Mouse (Mus musculus) cerebellum, postnatal 14 days (tissue): ENCODE results near the gene Phgdh.

Experiments
- DNase-seq, 2 experiments: peaks; one replicate each; pipeline ENCODE4 v3.0.0; 2021; ENCODE audit warnings: mixed read lengths in 2 of 2

Phgdh gene

GRCm38 (mm10) chr3:98339706-98340109, at the start of gene Phgdh:
Phgdh (minus strand) TSS chr3:98339990.
- DNase-seq, result peak; percentile 64 to 65

- DNase-seq, result peak; percentile 54 to 63
These were observed 49.5 kb upstream of the Phgdh start for GRCm38 (mm10) chr3:98389305-98389704.

- DNase-seq, result no peak
These were observed 48.0 kb upstream of the Phgdh start for GRCm38 (mm10) chr3:98387756-98388155.

GRCm38 (mm10) chr3:98387086-98387485, 47.3 kb upstream of the Phgdh start:
- DNase-seq, result peak; percentile 49 to 53

GRCm38 (mm10) chr3:98383024-98383790, 43.4 kb upstream of the Phgdh start:
- DNase-seq, result peak; percentile 59 to 73

- peak; percentile 95 for DNase-seq
These were observed 42.6 kb upstream of the Phgdh start, which contains the start of gene Zfp697 for GRCm38 (mm10) chr3:98382246-98382939. Zfp697 (plus strand) TSS chr3:98382461.

- peak; percentile 29 to 38 for DNase-seq
These were observed 42.0 kb upstream of the Phgdh start for GRCm38 (mm10) chr3:98381677-98382245.

GRCm38 (mm10) chr3:98379236-98379635, 39.4 kb upstream of the Phgdh start:
- DNase-seq, result no peak

GRCm38 (mm10) chr3:98378267-98378666, 38.5 kb upstream of the Phgdh start:
- peak; percentile 35 to 53 for DNase-seq

GRCm38 (mm10) chr3:98374980-98375379, 35.2 kb upstream of the Phgdh start:
- DNase-seq, result no peak

GRCm38 (mm10) chr3:98374062-98374719, 34.4 kb upstream of the Phgdh start:
- no peak for DNase-seq

GRCm38 (mm10) chr3:98368776-98369175, 29.0 kb upstream of the Phgdh start:
- no peak for DNase-seq

- no peak for DNase-seq
These were observed 28.5 kb upstream of the Phgdh start for GRCm38 (mm10) chr3:98368283-98368682.

GRCm38 (mm10) chr3:98366823-98367222, 27.0 kb upstream of the Phgdh start:
- no peak for DNase-seq

- DNase-seq, result no peak
These were observed 26.3 kb upstream of the Phgdh start for GRCm38 (mm10) chr3:98366086-98366485.

GRCm38 (mm10) chr3:98362753-98363152, 23.0 kb upstream of the Phgdh start:
- DNase-seq, result peak; percentile 32 to 54

- DNase-seq, result no peak
These were observed 17.0 kb upstream of the Phgdh start for GRCm38 (mm10) chr3:98356632-98357370.

- DNase-seq, result no peak
These were observed 16.2 kb upstream of the Phgdh start for GRCm38 (mm10) chr3:98356026-98356365.

GRCm38 (mm10) chr3:98355344-98356025, 15.7 kb upstream of the Phgdh start:
- no peak for DNase-seq

GRCm38 (mm10) chr3:98353892-98354291, 14.1 kb upstream of the Phgdh start:
- DNase-seq, result peak; percentile 85 to 93

GRCm38 (mm10) chr3:98348705-98349104, 8.9 kb upstream of the Phgdh start:
- no peak for DNase-seq

GRCm38 (mm10) chr3:98348106-98348505, 8.3 kb upstream of the Phgdh start:
- no peak for DNase-seq
